Mouse (Mus musculus): ENCODE results near the gene Zfp219. TPM values are rescaled to one million over a fixed set of nuclear protein-coding genes. Genes with fewer than 3 reads are reported as not detected.
A peak's percentile ranks its signal among the peaks of the same experiment; 100 is the strongest.

The Zfp219 gene
- polyA plus RNA-seq, 1 experiment: 64.5 TPM

DNA sequence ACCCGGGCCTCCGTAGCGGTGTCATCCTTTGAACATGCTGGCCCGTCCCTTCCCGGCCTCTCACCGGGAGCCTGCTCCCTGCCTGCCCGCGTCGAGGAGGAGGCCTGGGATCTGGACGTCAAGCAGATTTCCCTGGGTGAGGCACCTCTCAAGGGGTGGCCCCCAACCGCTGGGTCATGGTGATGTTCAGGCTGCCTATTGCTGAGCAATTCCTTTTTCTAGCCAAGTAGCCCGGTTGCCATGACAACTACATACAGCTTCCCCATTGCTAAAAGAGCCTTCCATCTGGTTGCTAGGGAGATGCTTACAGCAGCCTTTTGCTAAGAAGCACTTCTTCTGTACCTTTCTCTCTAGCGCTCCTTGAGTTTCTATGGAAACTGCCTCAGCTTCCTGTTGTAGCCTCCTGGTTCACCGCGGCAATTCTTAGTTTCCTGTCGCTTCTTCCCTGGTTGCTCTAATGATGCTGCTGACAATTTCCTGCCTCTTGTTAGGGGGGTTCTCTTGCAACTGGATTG is 16.5 kb downstream of the Zfp219 start:
- Histone ChIP-seq H3K4me1 (ENCODE audit: control insufficient read depth, insufficient read depth, low read length) (peaks cover 3% of the 10 kb centered on the region), H3K27me3 (ENCODE audit: control insufficient read depth, insufficient read depth, low read length, poor library complexity, severe bottlenecking) (no peaks in the 10 kb centered on the region), H3K36me3 (ENCODE audit: control insufficient read depth, insufficient read depth, low read length, poor library complexity, severe bottlenecking) (peaks cover 2% of the 10 kb centered on the region; the same call in 1 of the 2 replicates), H3K4me3 (ENCODE audit: low read depth, low read length) (no peak overlapping the region), H3K27ac (ENCODE audit: insufficient read depth, low read length) (no peak overlapping the region), H3K9ac (ENCODE audit: low read depth, poor library complexity, severe bottlenecking) (no peak overlapping the region), H3K9me3 (replicated peaks; ENCODE audit: control insufficient read depth, insufficient read depth, low read length, poor library complexity, severe bottlenecking) (no peaks in the 10 kb centered on the region)
- no peak for TF ChIP-seq CTCF (IDR thresholded peaks at IDR 0.05; ENCODE audit: low read depth, low read length)
- TF ChIP-seq POLR2A (IDR thresholded peaks at IDR 0.05; ENCODE audit: insufficient read depth, low read length): no peak
- TF ChIP-seq EP300 (IDR thresholded peaks at IDR 0.05; ENCODE audit: insufficient read depth, low read depth, low read length): no peak

DNA sequence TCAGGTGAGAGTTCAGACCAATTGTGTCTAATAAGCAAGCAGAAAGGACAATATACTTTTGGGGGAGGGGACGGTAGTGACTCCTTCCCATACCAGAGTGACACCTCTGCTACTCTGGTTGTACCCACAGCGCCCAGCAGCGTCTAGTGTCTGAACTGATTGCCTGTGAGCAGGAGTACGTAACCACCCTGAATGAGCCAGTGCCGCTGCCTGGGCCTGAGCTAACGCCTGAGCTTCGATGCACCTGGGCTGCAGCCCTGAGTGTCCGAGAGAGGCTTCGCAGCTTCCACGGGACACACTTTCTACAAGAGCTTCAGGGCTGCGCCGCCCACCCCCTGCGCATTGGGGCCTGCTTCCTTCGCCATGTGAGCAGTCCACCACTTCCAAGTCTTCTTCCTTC is 23.1 kb downstream of the Zfp219 start:
- Histone ChIP-seq H3K36me3 (ENCODE audit: control insufficient read depth, insufficient read depth, low read length, poor library complexity, severe bottlenecking) (no peaks in the 10 kb centered on the region), H3K9me3 (replicated peaks; ENCODE audit: control insufficient read depth, insufficient read depth, low read length, poor library complexity, severe bottlenecking) (no peaks in the 10 kb centered on the region), H3K27ac (ENCODE audit: insufficient read depth, low read length) (no peak overlapping the region), H3K4me3 (ENCODE audit: low read depth, low read length) (peak overlapping the region; percentile 35), H3K27me3 (ENCODE audit: control insufficient read depth, insufficient read depth, low read length, poor library complexity, severe bottlenecking) (no peaks in the 10 kb centered on the region), H3K9ac (ENCODE audit: low read depth, poor library complexity, severe bottlenecking) (no peak overlapping the region), H3K4me1 (ENCODE audit: control insufficient read depth, insufficient read depth, low read length) (no peaks in the 10 kb centered on the region)
- no peak for TF ChIP-seq EP300 (IDR thresholded peaks at IDR 0.05; ENCODE audit: insufficient read depth, low read depth, low read length)

DNA sequence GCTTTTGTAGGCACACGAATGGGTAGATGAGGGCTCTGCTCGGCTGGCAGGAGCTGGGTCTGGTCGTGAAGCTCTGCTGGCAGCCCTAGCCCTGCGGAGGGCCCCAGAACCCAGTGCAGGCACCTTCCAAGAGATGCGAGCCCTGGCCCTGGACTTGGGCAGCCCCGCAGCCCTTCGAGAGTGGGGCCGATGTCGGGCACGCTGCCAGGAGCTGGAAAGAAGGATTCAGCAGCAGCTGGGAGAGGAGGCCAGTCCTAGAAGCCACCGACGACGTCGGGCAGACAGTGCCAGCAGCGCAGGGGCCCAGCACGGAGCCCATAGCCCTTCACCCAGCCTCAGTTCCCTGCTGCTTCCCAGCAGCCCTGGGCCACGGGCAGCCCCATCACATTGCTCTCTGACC is 23.7 kb downstream of the Zfp219 start:
- peak overlapping the region; percentile 53; the same call in 1 of the 2 replicates for H3K9ac ChIP-seq (ENCODE audit: low read depth, poor library complexity, severe bottlenecking)
- H3K27me3 ChIP-seq (ENCODE audit: control insufficient read depth, insufficient read depth, low read length, poor library complexity, severe bottlenecking): no peaks in the 10 kb centered on the region
- H3K27ac ChIP-seq (ENCODE audit: insufficient read depth, low read length): no peak overlapping the region
- H3K4me1 ChIP-seq (ENCODE audit: control insufficient read depth, insufficient read depth, low read length): no peaks in the 10 kb centered on the region
- TF ChIP-seq EP300 (IDR thresholded peaks at IDR 0.05; ENCODE audit: insufficient read depth, low read depth, low read length) (no peak), POLR2A (IDR thresholded peaks at IDR 0.05; ENCODE audit: insufficient read depth, low read length) (no peak), CTCF (IDR thresholded peaks at IDR 0.05; ENCODE audit: low read depth, low read length) (no peak)
- no peaks in the 10 kb centered on the region for H3K9me3 ChIP-seq (replicated peaks; ENCODE audit: control insufficient read depth, insufficient read depth, low read length, poor library complexity, severe bottlenecking)
- peak overlapping the region; percentile 29 for H3K4me3 ChIP-seq (ENCODE audit: low read depth, low read length)
- no peaks in the 10 kb centered on the region for H3K36me3 ChIP-seq (ENCODE audit: control insufficient read depth, insufficient read depth, low read length, poor library complexity, severe bottlenecking)

DNA sequence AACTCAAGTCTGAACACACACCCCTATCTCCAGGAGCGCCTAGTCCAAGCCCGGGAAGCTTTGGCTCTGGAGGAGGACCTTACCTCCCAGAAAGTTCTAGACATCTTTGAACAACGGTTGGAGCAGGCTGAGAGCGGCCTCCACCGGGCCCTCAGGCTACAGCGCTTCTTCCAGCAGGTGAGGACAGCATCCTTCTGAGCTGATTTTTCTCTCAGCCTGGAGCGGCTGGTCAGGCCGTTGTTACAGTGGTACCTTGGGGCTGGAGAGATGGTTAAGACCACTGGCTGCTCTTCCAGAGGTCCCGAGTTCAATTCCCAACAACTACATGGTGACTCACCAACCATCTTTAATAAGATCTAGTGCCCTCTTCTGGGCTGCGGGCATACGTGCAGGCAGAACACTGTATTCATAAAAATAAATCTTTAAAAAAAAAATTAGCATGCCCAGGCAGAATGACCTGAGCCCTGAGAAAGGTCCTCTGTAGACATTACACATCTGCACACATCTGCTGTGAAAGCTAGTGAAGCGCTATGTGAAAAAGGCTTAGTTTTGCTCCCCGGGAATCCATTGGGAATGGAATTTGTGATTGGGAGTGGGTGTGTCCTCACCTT is 24.2 kb downstream of the Zfp219 start:
- no peaks in the 10 kb centered on the region for H3K36me3 ChIP-seq (ENCODE audit: control insufficient read depth, insufficient read depth, low read length, poor library complexity, severe bottlenecking)
- no peak overlapping the region for H3K9ac ChIP-seq (ENCODE audit: low read depth, poor library complexity, severe bottlenecking)
- peak overlapping the region; percentile 29; the same call in 1 of the 2 replicates for H3K4me3 ChIP-seq (ENCODE audit: low read depth, low read length)
- no peak overlapping the region for H3K27ac ChIP-seq (ENCODE audit: insufficient read depth, low read length)
- H3K27me3 ChIP-seq (ENCODE audit: control insufficient read depth, insufficient read depth, low read length, poor library complexity, severe bottlenecking): no peaks in the 10 kb centered on the region
- H3K9me3 ChIP-seq (replicated peaks; ENCODE audit: control insufficient read depth, insufficient read depth, low read length, poor library complexity, severe bottlenecking): no peaks in the 10 kb centered on the region
- H3K4me1 ChIP-seq (ENCODE audit: control insufficient read depth, insufficient read depth, low read length): no peaks in the 10 kb centered on the region
- TF ChIP-seq POLR2A (IDR thresholded peaks at IDR 0.05; ENCODE audit: insufficient read depth, low read length) (no peak), CTCF (IDR thresholded peaks at IDR 0.05; ENCODE audit: low read depth, low read length) (no peak), EP300 (IDR thresholded peaks at IDR 0.05; ENCODE audit: insufficient read depth, low read depth, low read length) (no peak)

DNA sequence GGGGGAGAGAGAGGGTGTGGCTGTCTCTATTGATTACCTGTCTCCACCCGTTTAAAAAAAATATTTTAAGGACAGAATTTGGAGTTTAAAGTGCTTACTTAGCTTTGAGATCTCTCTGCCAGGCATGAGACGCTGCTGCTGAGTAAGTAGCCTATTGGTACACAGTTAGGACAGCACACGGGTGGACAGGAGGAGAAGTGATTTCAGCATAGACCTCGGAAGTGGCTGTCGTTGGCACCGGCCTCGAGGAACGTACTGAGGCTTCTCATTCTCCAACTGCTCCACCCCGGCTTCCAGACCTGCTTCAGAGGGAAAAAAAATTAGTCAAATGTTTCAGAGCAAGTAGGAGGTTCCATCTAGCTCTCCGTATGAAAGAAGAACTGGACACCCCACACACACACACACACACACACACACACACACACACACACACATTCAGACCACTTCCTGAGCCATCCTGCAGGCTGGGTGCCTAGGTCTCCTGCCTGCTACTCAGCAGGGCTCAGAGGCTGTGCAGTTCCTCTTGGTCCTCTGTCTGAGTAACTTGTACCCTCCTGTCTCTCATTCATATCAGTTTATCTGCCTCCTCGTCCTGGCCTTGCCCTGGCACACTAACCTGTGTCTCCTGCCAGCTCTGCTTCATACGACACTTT is 25.2 kb downstream of the Zfp219 start:
- H3K27ac ChIP-seq (ENCODE audit: insufficient read depth, low read length): no peak overlapping the region
- no peak overlapping the region for H3K4me3 ChIP-seq (ENCODE audit: low read depth, low read length)
- H3K4me1 ChIP-seq (ENCODE audit: control insufficient read depth, insufficient read depth, low read length): no peaks in the 10 kb centered on the region
- TF ChIP-seq EP300 (IDR thresholded peaks at IDR 0.05; ENCODE audit: insufficient read depth, low read depth, low read length) (no peak), CTCF (IDR thresholded peaks at IDR 0.05; ENCODE audit: low read depth, low read length) (no peak), POLR2A (IDR thresholded peaks at IDR 0.05; ENCODE audit: insufficient read depth, low read length) (no peak)
- no peaks in the 10 kb centered on the region for H3K9me3 ChIP-seq (replicated peaks; ENCODE audit: control insufficient read depth, insufficient read depth, low read length, poor library complexity, severe bottlenecking)
- H3K36me3 ChIP-seq (ENCODE audit: control insufficient read depth, insufficient read depth, low read length, poor library complexity, severe bottlenecking): no peaks in the 10 kb centered on the region
- H3K9ac ChIP-seq (ENCODE audit: low read depth, poor library complexity, severe bottlenecking): no peak overlapping the region
- no peaks in the 10 kb centered on the region for H3K27me3 ChIP-seq (ENCODE audit: control insufficient read depth, insufficient read depth, low read length, poor library complexity, severe bottlenecking)

DNA sequence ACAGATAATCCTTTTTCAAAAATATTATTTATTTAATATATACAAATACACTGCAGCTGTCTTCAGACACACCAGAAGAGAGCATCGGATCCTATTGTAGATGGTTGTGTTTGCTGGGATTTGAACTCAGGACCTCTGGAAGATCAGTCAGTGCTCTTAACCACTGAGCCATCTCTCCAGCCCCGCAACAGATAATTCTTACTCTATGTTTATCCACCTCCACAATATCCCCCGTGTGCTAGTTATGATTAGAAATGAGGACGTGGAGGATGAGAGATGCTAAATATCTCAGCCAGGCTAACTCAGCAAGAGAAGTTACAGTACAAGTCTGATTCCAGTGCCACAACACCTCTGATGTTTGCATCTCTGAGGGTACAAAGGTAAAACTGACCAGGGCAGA is 26.1 kb downstream of the Zfp219 start:
- no peaks in the 10 kb centered on the region for H3K27me3 ChIP-seq (ENCODE audit: control insufficient read depth, insufficient read depth, low read length, poor library complexity, severe bottlenecking)
- no peak overlapping the region for H3K4me3 ChIP-seq (ENCODE audit: low read depth, low read length)
- no peak overlapping the region for H3K27ac ChIP-seq (ENCODE audit: insufficient read depth, low read length)
- H3K4me1 ChIP-seq (ENCODE audit: control insufficient read depth, insufficient read depth, low read length): no peaks in the 10 kb centered on the region
- H3K9me3 ChIP-seq (replicated peaks; ENCODE audit: control insufficient read depth, insufficient read depth, low read length, poor library complexity, severe bottlenecking): no peaks in the 10 kb centered on the region
- no peak for TF ChIP-seq POLR2A (IDR thresholded peaks at IDR 0.05; ENCODE audit: insufficient read depth, low read length)
- TF ChIP-seq CTCF (IDR thresholded peaks at IDR 0.05; ENCODE audit: low read depth, low read length): no peak
- TF ChIP-seq EP300 (IDR thresholded peaks at IDR 0.05; ENCODE audit: insufficient read depth, low read depth, low read length): no peak
- H3K36me3 ChIP-seq (ENCODE audit: control insufficient read depth, insufficient read depth, low read length, poor library complexity, severe bottlenecking): no peaks in the 10 kb centered on the region
- H3K9ac ChIP-seq (ENCODE audit: low read depth, poor library complexity, severe bottlenecking): no peak overlapping the region

All from ES-Bruce4 (cell line).